Mouse (Mus musculus) telencephalon, adult 2 months (tissue): Measurements from ENCODE around the gene Rasip1.
"Not testable (repeated sequence)": the region's sequence is repeated elsewhere in the genome, so short reads cannot be mapped to it uniquely, and the experiment has no call there.

ENCODE experiments used
- DNase-seq: peaks from one replicate; pipeline ENCODE4 v3.0.0-alpha.2; 2011; ENCODE audit warnings: low read depth, low spot score

The Rasip1 gene

GRCm38 (mm10) chr7:45644183-45644582 is 16.9 kb downstream of the Rasip1 start:
- peak; percentile 90 for DNase-seq

GRCm38 (mm10) chr7:45644872-45645590 is 17.7 kb downstream of the Rasip1 start:
- DNase-seq, result no peak

- DNase-seq, result no peak
Measured at GRCm38 (mm10) chr7:45645591-45645971, 18.3 kb downstream of the Rasip1 start.

GRCm38 (mm10) chr7:45646671-45647070 is 19.4 kb downstream of the Rasip1 start:
- DNase-seq, result no peak

GRCm38 (mm10) chr7:45649351-45649750 is 22.1 kb downstream of the Rasip1 start:
- no peak for DNase-seq

GRCm38 (mm10) chr7:45650484-45650883 is 23.2 kb downstream of the Rasip1 start:
- not testable (repeated sequence) for DNase-seq

- no peak for DNase-seq
Measured at GRCm38 (mm10) chr7:45654424-45655047, 27.2 kb downstream of the Rasip1 start.

- no peak for DNase-seq
Measured at GRCm38 (mm10) chr7:45660746-45661478, 33.6 kb downstream of the Rasip1 start.

GRCm38 (mm10) chr7:45661702-45662101 is 34.4 kb downstream of the Rasip1 start:
- not testable (repeated sequence) for DNase-seq

GRCm38 (mm10) chr7:45665303-45666138 is 38.2 kb downstream of the Rasip1 start:
- no peak for DNase-seq

GRCm38 (mm10) chr7:45666161-45666560 is 38.9 kb downstream of the Rasip1 start, which contains the start of gene Fut2:
Fut2 (minus strand) TSS chr7:45666394.
- no peak for DNase-seq

- DNase-seq, result no peak
Measured at GRCm38 (mm10) chr7:45667761-45668160, 40.5 kb downstream of the Rasip1 start.

GRCm38 (mm10) chr7:45668921-45669320 is 41.6 kb downstream of the Rasip1 start:
- DNase-seq, result no peak

GRCm38 (mm10) chr7:45677627-45678295 is 50.5 kb downstream of the Rasip1 start:
- DNase-seq, result no peak

- no peak for DNase-seq
Measured at GRCm38 (mm10) chr7:45678513-45678912, 51.2 kb downstream of the Rasip1 start.

GRCm38 (mm10) chr7:45679966-45680621 is 52.8 kb downstream of the Rasip1 start:
- no peak for DNase-seq

- DNase-seq, result no peak
Measured at GRCm38 (mm10) chr7:45681046-45681736, 53.9 kb downstream of the Rasip1 start.

GRCm38 (mm10) chr7:45682144-45683126 is 55.1 kb downstream of the Rasip1 start:
- no peak for DNase-seq
